Mouse (Mus musculus): ENCODE results near the gene Afdn. TPM values are rescaled to one million over a fixed set of nuclear protein-coding genes. Genes with fewer than 3 reads are reported as not detected.

The Afdn gene
- 41.4 and 46.7 TPM in 2 replicates for polyA plus RNA-seq (2012; rRNA removed; ENCODE audit: low replicate concordance)

DNA sequence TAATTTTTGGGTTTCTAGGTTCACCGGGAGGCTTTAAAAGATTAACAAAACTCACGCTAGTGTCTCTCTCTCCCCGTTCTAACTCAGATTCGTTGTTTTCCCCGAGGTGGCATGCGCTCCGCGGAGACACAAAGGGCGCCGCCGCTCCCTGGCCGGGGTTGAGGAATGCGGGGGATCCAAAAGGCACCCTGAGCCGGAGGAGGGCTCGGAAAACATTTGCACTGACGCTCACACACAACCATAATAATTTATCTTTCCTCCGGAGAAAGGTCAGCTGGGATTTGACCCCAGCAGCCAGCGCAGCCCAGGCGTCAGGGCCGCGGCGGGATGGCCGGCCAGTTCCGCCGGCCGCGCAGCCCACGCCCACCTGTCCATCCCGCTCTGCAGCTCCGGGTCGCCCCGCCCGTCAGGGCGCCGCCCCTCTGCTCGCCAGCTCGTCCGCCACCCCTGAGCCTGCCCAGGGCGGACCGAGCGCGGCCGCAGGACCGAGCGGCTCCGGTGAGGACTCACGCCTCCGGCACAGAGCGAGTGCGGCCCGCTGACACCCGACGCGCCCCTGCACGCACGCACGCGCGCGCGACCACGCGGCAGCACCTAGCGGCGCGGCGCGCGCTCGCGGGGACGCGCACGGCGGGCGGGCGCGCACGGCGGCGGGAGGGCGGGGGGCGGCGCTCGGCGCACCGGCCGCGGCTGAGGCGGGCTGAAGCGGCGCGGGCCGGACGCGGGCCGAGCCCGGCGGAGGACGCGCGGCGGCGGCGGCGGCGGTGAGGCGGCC, at the start of gene Afdn:
Afdn (plus strand) TSS at position 687 of the 775 bp plus-strand sequence.

DNA sequence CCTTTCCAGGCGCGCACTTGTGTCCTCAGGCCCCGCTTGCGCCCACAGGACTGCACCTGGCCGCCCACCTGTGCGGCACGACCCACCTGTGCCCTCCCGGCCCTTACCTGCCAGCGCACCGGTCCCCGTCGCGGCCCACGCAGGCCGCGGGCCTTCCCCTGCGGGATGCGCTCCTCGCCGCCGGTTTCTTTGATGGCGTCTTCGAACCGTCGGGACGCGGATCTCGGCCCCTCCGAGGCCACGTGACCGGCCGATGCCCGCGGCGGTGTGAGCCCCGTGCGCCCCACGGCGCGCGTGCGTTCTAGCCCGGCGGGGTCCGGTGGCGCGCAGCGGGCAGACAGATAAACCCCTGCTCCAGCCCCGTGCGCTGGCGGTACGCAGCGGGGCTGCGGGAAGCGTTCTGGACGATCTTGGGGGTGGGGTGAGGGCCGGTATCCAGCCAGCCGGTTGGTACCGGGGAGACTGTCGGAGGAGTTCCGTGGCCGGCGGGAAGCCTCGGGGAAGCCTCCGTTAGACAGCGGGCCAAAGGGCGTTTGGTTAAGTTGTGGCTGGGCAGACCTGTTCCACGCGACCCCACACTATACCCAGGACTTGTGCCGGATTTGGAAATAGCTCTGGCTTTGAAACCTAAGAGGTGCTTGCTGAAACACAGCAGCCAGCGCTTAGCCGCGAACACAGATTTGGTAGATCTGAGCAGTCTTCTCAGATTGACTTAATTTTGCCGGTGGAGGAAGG, 1.0 kb downstream of the Afdn start, which contains the start of gene Tcte2:
Tcte2 (minus strand) TSS at position 647 of the 735 bp plus-strand sequence.

DNA sequence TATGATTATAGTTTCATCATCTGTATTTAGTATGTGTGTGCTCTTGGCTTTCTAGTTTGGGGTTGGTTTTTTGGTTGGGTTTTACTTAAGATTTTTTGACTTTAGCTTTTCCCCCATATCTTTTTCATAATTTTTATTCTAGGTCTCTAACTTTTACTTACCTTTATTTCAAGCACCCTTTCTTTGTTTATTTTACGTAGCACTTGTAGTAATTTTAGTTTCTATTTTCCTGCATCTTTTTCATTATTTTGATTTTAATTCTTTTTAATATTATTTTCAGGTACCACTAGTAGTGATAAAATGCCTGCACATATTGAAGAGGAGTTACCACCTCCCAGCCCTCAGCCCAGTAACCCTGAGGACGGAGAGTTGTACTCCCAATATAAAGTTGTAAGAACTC, 187.7 kb downstream of the Afdn start, which contains the start of gene Gm7168:
Gm7168 (plus strand) TSS at position 301 of the 400 bp plus-strand sequence.

Other genes starting within 250 kb of the Afdn start
- gene Tcte2, start 1.3 kb downstream of the Afdn start, polyA plus RNA-seq (2012; rRNA removed; ENCODE audit: low replicate concordance), result 2.5 and 2.8 TPM in 2 replicates
- gene Gm7168, start 187.8 kb downstream of the Afdn start, polyA plus RNA-seq (2012; rRNA removed; ENCODE audit: low replicate concordance), result not detected in 2 replicates
- not detected in 2 replicates for gene Gm7356, start 243.2 kb downstream of the Afdn start, polyA plus RNA-seq (2012; rRNA removed; ENCODE audit: low replicate concordance)

Measured in mammary gland, adult 2 months (tissue).